Mouse (Mus musculus): ENCODE results near the gene Dlgap3.

- TF ChIP-seq EP300 (IDR thresholded peaks at IDR 0.05; ENCODE audit: low read depth) (no peak), CTCF (IDR thresholded peaks at IDR 0.05; ENCODE audit: low read depth) (peak; percentile 60)
Observed at GRCm38 (mm10) chr4:127235742-127236487, 66.9 kb downstream of the Dlgap3 start.

Data from heart, postnatal 0 days (tissue).